Mouse (Mus musculus) kidney, adult 18-20 months (tissue): ENCODE measurements around the gene Fam213a.
"Not testable (repeated sequence)": the region's sequence is repeated elsewhere in the genome, so short reads cannot be mapped to it uniquely, and the experiment has no call there.

Experiments
- DNase-seq: peaks from one replicate; pipeline ENCODE4 v3.0.0; 2021

The Fam213a gene

GRCm38 (mm10) chr14:41013630-41014613 is at the start of gene Fam213a:
TSS of gene Fam213a (minus strand) at chr14:41013788.
- DNase-seq, result peak; percentile 94

- DNase-seq, result not testable (repeated sequence)
Measured at GRCm38 (mm10) chr14:41053190-41053589, 39.6 kb upstream of the Fam213a start.

- no peak for DNase-seq
Measured at GRCm38 (mm10) chr14:41052481-41052880, 38.9 kb upstream of the Fam213a start.

GRCm38 (mm10) chr14:41050471-41050870 is 36.9 kb upstream of the Fam213a start:
- no peak for DNase-seq

GRCm38 (mm10) chr14:41047402-41047801 is 33.8 kb upstream of the Fam213a start:
- no peak for DNase-seq

DNA sequence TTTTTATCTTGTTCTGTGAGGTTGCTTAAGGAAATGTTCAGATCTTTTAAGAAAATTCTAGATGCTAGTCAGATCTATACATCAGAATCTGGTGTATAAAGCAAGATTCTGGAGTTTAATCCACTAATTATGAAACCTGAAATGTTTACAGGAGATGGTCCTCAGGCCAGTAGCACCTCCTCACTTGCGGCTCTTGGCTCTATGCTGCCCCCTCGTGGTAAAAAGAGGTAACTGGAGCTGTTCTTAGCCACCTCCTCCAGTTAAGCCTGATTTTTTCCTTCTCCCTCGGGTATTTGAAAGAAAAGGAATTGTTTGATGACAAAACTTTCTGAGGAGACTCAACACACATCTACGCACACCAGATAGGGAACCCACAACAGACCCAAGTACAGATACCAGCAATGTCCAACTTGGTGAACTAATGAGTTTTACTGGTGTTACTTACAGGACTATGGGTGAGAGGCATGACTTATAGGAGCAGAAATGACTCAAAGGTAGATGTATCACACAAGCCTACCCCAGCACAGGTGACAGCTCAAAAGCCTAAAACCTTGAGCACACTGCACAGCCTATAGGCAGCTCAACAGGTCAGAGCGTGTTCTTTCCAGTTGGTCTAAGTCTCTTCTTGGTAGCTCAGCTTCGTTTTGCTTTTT is 21.7 kb upstream of the Fam213a start:
- peak; percentile 66 for DNase-seq

GRCm38 (mm10) chr14:41033135-41034110 is 19.8 kb upstream of the Fam213a start:
- DNase-seq, result peak; percentile 84

- no peak for DNase-seq
Measured at GRCm38 (mm10) chr14:41030989-41031513, 17.5 kb upstream of the Fam213a start.

DNA sequence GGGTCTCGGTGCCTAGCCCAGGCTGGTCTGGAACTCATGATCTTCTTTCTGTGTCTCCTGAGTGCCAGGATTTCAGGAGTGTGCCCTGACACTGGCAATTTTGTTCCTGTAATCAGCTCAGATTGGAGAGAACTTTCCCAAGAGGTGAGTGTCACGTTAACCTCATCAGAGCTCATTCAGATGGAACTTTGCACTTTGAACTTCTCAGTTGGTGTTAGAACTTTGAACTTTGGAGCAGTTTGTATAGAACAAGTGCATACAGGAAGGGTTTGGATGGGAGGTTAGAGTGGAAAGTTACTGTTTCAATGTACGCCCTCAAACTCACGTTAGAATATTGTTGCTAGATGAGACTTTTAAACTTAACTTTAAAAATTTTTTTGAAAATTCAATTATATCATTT is 15.7 kb upstream of the Fam213a start:
- DNase-seq, result no peak

- DNase-seq, result no peak
Measured at GRCm38 (mm10) chr14:41025594-41026284, 12.2 kb upstream of the Fam213a start.

- DNase-seq, result no peak
Measured at GRCm38 (mm10) chr14:41025087-41025486, 11.5 kb upstream of the Fam213a start.

- no peak for DNase-seq
Measured at GRCm38 (mm10) chr14:41021246-41021645, 7.7 kb upstream of the Fam213a start.

DNA sequence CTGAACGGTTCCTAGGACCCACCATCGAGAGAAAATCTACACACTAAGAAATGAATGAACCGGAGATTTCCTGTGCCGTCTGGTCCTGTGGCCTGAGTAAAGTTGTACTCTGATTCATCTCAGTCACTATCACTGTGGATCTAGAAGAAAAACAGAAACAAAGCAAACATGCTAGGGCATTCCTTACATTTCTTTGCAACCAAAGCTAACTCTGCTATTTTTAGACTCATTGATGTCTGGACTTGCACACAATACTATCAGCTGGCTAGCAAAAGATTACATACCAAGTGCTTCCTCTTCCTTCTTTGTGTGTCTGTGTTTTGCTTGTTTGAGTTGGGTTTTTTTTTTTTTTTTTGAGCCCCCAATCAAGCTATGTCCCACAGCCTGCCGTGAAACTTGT is 3.9 kb upstream of the Fam213a start:
- no peak for DNase-seq

GRCm38 (mm10) chr14:41014701-41015240 is 1.2 kb upstream of the Fam213a start:
- DNase-seq, result no peak

- no peak for DNase-seq
Measured at GRCm38 (mm10) chr14:41013143-41013542, 445 bp downstream of the Fam213a start.

DNA sequence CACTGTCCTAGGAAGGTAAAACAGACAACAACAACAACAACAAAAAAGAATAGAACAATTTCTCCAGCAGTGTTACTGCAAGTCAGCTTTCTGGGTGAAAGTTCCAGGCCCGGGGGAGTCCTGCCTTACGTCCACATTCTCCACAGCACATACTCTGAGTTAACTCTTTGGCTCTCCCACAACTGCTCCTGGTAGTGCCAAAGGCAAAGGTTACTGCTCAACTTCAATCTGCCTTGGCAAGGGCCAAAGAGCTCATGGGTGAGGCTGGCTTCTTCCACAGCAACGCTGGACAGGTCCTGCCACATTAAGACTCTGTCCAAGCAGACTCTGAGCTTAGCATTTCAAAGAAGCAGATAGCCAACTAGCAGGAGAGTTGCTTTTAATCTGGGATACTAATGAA is 1.7 kb downstream of the Fam213a start:
- DNase-seq, result peak; percentile 60

GRCm38 (mm10) chr14:41008138-41008537 is 5.5 kb downstream of the Fam213a start:
- peak; percentile 68 for DNase-seq

GRCm38 (mm10) chr14:41007641-41008040 is 5.9 kb downstream of the Fam213a start:
- no peak for DNase-seq

- no peak for DNase-seq
Measured at GRCm38 (mm10) chr14:41006899-41007298, 6.7 kb downstream of the Fam213a start.

DNA sequence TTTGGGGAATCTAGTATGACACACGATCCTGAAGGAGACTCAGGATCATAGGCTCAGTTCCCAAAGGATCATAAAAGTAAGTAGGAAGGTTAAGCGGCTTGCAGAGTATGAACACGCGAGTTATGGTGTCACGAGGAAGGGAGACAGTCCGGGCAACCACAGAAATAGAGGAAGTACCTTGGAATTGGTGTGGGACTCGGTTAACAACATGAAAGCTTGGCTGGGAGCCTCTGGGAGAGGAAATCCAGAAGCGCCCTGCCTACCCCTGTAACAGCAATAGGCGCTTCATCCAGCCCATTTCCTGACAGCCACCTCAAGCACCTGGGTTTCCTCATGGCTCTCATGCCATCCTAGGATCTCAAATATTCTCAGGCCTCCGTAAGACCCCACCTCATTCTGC is 7.3 kb downstream of the Fam213a start:
- no peak for DNase-seq

DNA sequence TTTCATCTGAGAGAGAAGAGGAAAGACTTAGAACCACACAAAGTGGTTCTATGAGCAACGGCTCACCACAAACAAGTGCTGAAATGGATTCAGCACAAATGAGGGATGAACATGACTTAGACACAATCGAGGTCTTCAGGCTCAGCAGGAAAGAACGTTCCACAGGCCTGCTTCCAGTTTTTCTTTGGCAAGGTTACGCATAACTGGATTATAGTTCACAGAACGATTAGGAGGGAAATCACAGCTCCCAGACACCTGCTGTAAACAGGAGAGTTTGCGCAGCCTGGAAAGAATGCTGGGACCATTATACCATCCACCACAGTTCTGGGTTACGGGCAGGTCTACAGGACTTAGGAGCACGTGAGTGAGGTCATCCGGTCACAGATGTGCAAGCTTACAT is 7.9 kb downstream of the Fam213a start:
- no peak for DNase-seq
